Mouse (Mus musculus) adrenal gland, adult 2 months (tissue): ENCODE data around the gene Pax7. TPM values are rescaled to one million over a fixed set of nuclear protein-coding genes. Genes with fewer than 3 reads are reported as not detected.

Experiments used
- DNase-seq: peaks from one replicate; pipeline ENCODE4 v3.0.0; 2021
- long read RNA-seq: library from polyadenylated mRNA; stranded (forward); transcript quantifications from one replicate; pipeline ENCODE4 v2.0.0, GENCODE M21; 2021
- polyA plus RNA-seq: library from polyadenylated mRNA; depleted of rRNA; stranded (reverse); fragments of >200 nt; gene quantifications from 2 replicates; pipeline ENCODE4 v1.2.3, GENCODE M21; 2012; rRNA removed
- total RNA-seq, 2 experiments: library from RNA; stranded (reverse); gene quantifications; 2 replicates each; pipeline ENCODE4 v1.2.3; 2021

The Pax7 gene
- not detected for total RNA-seq
- polyA plus RNA-seq, result not detected in 2 replicates
- long read RNA-seq, result 0 reads

DNA sequence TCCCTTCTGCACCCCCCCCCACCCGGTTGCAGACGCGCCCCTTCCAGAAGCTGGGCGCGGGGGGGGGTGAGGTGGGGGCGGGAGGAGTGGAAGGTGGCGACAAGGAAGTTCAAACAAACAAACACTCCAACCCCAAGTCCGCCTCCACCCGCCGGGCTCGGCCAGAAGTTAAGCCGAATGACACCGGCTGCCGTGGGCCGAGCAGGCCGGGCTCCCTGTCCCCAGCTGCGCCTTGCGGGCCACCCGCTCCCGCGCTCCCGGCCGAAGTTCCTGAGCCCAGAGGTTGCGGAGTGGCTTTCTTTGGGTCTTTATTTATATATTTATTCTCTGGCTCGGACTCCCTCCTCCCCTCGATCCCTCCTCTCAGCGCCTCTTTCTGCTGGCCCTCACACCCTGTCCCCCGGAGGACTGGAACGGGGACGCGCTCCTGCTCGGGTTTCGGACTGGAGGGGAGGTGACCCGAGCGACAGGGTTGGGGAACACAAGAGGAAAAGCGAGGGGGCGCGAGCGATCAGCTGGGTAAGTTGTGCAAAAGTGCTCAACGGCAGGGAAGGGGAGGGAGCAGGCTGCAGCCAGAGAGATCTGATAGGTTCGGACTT is at the start of gene Pax7:
Gene Pax7, minus strand, starts transcription at position 493 of the 599 bp plus-strand sequence.
- peak; percentile 17 for DNase-seq

DNA sequence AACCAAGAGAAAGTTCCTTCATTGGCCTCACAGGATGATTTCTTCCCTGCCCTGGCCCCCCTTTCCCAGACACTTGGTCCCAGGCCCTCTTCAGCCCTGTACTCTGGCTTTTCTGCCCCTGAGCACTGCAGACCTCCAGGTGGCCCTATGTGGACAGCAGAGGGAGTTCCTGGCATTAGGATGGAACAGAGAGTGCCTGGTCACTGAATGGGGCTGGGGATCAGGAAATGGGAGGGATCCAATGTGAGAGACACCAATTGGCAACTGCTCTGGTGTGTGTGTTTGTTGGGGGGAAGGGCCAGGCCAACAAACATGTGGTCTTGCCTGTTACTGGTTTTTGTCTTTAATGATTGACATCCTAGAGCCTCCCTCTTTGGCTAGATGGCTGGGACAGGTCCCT is 48.5 kb upstream of the Pax7 start:
- no peak for DNase-seq

DNA sequence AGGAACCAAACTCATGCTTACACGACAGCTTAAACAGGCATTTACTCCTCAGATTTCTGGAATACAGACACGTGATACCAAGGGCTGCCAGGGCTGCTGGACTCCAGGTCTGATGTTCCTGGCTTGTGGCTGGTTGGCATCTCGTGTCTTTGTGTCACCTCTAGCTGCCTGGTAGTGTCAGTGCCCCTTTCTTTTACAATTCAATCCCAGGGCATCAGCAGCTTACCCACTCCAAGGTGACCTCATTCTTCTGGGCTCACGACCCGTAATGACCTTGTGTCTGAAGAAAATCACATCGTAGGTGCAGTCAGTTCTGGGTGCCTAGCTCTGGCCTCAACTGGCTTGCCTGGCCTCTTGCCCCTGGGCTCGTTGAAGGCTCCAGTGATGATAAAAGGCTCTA is 46.0 kb upstream of the Pax7 start:
- no peak for DNase-seq

DNA sequence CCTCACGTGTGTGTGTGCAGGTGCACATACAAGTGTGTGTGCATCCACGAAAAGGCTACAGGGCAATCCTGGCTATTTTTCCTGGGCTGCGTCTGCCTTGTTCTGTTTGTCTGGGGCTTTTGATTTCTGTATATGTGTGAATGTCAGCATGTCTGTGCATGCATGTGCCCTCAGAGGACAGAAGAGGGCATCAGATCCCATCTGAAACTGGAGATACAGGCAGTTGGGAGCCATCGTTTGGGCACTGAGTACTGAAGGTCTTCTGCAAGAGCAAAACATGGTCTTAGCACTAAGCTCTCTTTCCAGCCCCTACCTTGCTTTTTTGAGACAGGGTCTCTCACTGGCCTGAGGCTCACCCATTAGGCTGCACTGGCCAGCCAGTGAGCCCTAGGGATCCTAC is 45.1 kb upstream of the Pax7 start:
- DNase-seq, result no peak

DNA sequence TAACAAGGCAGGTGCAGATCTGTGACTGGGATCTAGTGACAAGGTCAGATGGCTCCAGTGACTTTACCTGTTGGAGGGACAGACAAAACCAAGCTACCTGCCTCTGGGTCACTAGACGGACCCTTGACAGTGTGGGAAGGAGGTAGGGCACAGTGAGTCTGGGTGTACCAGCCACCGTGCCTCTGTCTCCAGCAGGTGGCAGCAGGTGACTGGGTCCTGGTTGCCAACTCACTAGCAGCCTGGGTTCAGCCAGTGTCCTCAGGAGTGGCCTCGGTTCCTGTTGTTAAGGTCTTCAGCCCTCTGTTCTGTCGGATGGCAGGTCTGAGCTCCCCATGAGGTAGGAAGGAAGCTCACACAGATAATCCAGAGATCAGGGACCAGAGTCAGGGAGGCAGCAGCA is 43.9 kb upstream of the Pax7 start:
- DNase-seq, result peak; percentile 80

DNA sequence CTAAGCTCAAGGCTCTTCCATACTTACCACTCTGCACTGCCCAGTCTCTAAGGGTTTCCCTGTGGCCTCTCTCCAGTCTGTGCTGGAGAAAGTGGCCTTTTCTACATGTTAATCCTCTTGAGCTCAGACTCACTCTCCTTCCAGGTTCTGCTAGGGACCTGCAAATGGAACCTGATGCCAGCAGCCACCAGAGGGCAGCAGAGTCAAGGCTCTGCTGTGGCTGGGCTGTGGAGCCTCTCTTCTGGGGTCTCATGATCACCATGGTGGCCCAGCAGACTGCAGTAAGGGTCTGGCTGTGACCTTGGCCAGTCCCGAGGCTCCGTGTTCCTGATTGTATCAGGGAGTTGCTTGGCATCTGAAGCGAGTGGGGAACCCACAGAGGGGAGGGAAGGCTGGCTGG is 39.3 kb upstream of the Pax7 start:
- DNase-seq, result no peak

DNA sequence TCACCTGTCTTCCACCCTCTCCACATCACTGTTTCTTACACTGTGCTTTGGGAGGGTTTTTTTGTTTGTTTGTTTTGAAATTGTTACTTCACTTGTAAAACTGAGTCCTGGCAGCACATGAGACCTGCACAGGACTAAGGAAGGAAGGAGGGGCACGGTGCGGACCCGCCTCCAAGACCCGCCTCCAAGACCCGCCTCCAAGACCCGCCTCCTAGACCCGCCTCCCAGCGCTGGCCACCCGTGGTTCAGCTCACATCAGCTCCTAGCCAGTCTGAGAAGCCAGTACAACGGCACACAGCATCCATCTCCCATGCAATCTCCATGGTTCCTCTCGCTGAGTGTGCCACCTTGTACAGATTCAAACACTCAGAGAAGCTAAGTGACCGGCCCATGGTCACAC is 38.4 kb upstream of the Pax7 start:
- DNase-seq, result no peak

DNA sequence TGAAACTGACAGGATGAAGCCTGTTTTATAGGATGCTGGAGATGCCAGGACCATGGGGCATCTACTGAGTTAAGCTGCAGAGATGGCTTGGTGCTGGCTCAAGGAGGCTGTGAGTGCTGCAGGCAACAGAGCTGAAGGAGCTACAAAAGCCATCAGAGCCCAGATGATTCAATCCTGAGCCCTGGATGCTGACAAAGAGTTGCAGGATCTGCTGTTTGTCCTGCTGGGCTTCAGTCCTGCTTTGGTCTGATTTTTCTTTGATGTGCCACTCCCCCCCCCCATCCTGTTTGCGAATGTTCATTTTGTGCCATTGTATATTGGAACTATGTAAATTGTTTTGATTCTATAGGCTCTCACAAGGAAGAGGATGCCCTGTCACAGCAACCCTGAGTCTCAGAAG is 29.9 kb upstream of the Pax7 start:
- DNase-seq, result no peak

DNA sequence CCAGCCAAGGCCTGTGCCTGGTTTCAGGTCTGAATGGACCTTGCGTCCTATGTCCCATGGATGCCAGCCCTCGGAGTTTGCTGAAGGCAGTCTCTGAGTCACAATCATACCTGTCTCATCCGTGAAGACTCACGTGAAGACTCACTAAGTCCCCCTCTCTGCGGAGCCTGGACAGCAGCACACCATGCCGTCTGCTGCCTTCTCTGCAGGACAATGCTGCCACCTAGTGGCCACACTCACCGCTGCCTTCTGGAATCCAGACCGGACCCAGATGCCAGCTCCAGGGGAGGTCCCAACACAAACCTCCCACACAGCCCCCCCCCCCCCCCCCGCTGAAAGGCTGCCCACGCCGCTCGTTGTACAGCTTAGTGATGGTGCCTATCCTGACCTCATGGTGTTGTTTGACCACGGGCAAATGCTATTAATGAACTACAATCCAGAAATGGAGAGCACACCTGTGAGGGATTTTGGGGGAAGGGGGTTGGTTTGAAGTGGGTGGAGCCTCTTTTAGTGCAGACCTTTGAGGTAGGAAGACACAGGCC is 25.4 kb upstream of the Pax7 start:
- peak; percentile 79 for DNase-seq

DNA sequence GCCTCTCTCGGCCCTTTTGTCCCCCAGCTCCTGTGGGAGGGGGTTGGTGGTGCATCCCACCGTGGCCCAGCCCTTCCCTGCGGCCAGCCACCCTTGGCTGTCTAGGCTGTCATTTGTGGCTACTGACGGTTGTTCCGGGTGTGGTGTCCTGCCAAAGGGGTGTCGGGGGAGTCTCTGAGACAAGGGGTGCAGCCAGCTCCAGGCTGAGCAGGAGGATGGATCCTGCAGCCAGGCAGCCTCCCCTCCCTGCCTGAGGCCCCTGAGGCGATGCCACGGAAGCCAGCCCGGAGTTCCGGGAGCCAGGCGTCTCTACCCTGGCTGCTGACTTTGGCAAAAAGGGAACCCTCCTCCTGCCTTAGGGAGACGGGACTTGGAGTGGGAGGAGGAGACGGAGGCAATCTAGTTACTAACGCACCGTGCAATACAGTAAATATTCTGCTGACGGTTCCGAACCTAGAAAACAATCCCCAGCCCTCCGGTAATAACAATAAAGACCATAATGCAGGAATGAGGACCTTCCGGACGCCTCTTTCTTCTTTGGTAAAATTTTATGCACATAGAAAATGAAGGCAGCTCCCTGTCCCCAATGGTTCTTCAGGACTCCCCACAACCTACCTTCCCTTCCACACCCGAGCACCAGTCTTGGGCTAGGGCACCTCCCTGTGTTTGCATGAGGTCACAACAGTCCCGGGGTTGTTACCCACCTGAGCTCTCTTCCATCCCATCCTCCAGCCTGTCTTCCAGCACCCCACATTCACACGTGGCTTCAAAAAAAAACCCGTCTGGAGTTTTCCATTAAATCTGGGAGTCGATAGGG is 19.1 kb upstream of the Pax7 start:
- no peak for DNase-seq

DNA sequence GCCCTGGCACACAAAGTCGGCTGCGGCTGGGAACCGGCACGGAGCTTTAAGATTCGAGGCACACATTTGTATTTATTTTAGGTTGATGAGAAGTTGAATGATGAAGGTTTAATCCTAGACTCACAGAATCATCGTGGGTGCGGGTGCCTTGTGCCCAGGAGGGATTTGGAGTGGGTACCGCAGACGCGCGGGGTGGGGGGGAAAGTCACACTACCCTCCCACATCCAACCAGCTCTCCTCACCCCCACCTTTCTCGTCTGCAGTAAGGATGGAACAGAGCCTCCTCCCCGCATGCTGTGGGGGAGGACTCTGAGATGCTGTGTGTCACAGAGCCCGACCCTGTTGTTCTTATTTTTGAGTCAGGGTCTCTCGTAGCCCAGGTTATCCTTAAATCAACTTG is 18.1 kb upstream of the Pax7 start:
- DNase-seq, result no peak

DNA sequence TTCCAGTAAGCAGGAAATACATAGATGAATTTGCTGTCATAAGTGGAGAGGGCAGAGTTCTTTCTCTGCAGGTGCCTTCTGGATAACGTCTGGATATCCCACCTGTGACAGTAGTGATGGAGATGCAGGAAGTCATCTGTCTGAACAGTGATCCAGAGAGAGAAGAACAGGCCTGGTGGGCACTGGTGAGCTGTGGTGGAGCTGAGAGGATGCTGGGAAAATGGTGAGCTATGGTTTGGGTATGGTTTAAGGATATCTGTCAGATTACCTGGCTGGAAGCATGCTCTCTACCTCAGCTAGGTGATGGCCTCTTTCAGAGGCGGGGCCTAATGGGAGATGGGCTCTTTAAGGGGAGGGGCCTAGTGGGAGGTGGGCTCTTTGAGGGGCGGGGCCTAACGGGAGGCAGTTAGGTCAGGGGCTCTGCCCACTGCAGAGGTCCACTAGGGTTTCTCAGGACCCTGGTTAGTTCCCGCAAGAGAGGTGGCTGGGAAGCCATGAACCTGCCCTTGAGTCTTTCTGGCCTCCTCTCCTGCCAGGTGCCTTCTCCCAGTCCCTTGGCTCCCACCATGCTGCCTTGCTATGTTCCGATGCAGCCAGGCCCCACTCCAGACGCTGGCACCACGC is 17.3 kb upstream of the Pax7 start:
- no peak for DNase-seq

DNA sequence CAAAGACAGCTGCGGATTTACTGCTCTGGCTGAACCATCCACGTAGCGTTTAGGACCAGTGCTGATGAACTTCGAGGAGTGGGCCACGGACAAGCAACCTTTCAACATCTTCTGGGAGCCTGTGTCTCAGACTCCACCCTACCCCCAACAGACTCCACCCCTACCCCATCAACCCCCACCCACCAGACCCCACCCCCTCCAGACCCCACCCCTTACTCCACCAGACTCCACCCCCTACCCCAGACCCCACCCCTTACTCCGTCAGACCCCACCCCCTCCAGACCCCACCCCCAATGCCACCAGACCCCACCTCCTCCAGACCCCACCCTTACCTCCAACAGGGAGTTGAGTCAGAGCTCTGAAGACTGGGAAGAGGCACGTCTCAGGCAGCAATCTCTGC is 10.1 kb upstream of the Pax7 start:
- DNase-seq, result no peak

DNA sequence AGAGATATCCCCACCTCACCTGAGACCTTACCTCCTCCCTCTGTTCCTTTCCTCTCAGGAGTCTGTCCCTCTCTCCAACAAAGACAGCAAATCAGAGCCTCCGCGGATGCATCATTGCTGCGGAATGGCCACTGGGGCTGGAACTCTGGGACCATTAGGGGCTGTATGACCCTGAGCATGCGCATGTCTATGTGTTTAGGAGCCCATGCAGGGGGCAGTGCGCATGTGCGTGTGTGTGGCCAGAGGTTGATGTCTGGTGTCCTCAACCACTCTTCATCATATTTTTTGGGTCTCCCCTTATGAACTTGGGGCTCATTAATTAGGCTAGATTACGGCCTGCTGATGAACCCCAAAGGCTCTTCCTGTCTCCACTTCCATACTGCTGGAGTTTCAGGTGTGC is 9.6 kb upstream of the Pax7 start:
- DNase-seq, result no peak

DNA sequence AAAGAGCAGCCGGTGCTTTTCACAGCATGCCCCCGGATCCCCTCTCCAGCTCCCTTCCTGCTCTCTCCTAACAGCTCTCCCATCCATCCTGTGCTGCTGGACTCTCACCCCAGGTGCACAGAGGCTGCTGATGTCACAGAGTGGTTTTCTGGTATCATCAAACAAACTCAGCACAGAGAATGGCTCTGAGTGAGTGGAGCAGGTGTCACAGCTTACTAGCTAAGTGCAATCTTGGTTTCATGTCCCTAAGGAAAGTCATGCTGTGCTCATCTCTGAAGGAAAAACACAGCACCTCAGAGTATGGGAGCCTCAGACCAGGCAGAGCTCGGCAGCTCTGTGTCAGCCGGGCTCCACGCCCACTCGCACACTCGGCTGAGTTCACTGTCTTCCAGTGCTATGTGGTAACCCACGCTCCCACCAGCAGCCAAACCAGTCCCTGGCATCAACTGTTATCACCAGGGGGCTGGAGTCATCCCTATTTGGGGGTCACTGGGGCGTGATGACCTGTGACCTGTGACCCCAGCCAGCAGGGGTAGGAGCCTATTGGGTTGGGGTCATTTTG is 7.7 kb upstream of the Pax7 start:
- DNase-seq, result no peak

DNA sequence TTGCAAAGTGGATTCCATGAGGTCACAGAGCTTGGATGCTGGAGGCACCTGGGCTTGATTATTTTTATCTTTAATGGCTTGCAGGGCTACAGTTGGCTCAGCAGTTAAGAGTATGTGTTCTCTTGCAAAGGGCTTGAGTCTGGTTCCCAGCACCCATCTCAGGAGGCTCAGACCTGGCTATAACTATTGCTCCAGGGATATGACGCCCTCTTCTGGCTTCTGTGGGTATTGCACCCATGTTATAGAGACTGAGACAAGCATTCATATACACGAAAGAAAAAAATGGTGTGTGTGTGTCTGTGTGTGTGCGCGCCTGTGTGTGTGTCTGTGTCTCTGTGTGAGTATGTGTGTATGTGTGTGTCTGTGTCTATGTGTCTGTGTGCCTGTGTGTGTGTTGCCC is 7.1 kb upstream of the Pax7 start:
- no peak for DNase-seq

DNA sequence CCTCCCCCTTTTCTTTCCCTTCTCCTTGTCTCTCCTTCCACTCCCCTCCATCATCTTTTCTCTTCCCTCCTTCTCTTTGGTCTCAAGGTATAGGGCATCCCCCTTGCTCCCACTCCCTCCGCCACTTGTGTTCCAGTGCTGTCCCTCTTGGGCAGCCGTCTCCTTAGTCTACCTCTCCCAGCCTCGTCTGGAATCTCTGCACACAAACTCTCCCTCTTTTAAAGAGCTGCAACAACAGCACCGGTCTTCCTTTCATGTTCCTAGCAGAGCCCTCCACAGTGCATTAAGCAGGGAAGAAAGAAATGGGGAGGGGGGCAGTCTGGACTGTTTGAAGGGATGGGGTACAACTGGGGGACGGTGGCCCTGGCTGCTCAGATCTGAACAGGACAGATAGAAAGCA is 3.4 kb upstream of the Pax7 start:
- DNase-seq, result no peak

DNA sequence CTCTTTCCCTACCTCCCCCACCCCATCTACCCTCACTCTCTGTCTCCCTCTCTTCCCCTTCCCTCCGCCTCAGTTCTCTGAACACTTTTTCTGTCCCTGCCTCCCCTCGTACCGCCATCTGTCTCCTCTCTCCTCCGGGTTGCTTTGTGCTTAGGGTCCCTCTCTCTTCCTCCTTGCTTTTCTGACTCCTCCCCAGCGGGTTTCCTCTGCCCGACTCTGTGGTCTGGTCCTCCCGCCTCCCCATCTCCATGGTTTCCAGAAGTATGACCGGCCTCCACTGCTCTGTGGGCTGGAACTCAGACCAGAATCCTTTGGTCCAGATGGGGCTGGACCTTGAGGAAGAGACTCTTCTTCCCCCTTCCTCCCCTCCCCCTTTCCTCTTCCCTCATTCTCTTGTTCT is 2.9 kb upstream of the Pax7 start:
- no peak for DNase-seq

DNA sequence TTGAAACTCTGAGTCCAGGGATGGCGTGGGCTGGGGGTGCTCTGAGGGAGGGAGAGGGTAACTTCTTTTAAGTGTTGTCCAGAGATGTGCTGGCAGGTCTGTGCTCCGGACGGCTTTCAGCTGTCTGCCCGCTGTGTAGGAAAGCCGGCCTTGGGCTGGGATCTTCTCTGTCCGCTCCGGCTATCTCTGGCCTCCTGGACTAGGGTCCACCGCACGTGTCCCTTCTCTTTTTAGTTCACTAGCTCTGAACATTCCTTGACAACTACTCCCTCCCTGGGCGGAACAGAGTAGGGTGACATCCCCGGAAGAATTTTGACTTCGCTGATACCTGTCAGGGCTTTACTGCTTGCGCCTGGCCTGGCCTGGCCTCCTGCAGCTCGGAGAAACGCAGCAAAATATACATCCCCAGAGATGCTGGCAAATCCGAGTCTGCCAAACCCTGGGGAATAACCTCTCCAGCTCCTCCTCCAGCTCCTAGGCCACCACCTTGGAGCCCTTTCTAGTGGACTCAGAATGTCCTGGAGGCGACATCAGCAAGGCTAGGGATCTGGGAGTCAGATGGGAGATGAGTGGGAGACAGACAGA is 581 bp upstream of the Pax7 start:
- DNase-seq, result no peak

DNA sequence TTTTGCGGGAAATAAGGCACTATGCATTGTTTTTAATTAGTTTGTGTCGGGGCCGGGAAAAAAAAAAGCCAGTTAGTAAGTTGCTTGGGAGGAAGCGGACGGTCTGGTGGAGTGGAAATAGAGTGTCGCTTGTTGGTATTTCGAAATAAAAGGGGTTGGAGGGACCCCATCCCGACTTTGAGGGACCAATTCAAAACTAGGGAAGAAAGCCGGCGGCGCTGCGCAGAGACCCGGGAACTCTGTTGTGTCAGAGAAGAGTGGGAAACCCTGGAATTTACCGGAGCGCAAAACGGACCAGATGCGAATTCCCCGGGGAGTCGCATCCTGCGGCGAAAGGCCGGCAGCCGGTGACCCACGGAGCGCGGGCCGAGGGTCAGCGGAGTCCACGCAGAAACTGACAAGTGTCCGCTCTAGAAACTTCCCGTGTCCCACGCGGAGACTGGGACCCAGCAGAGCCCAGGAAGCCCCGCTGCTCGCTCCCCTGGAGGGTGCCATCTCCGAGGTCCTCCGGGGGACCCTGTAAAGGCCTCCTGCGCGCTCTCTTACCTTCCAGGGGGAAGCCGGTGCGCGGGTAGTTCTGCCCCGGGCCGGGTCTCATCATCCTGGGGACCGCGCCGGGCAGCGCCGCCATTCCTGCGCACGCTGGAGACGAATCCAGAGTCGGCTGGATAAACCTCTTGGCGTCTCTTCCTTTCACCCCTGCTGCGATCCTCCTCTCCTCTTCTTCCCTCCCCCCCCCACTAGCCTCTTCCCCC is 870 bp downstream of the Pax7 start:
- DNase-seq, result no peak

DNA sequence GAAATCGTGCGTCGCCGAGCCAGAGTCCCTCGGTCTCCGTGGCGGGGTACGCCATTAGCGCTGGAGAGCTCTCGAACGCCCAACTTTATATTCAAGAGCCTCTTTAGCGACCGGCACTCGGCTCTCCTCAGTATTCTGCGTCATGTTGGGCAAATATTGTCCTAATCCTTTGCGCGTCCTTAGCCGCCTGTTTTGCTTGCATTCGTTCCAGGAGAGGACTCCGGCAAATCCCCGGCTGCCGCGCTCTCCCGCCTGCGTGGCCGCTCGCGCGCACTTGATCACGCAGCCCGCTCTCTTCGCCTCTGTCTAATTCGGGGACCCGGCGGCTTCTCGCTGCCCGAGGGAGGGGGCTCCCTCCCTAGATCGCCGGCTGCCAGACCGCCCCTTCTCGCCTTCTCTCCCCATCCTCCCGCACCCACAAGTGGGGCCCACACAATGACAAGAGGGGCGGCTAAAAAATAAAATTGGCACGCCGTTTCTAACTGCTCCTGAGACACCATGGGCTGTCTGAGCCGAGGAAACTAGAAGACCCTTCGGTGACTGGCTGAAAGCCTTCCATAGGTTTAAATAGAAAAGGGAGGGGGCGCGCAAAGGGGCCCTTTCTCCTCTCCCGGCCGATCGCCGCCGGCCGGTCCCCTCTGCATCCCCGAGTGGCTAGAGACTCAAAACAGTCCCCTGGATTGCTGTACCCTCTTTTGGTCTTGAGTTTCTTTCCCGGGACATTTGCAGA is 1.7 kb downstream of the Pax7 start:
- DNase-seq, result no peak
